Comparison of ENCODE assay signal across 10 mouse cellular contexts in the genomic region with DNA sequence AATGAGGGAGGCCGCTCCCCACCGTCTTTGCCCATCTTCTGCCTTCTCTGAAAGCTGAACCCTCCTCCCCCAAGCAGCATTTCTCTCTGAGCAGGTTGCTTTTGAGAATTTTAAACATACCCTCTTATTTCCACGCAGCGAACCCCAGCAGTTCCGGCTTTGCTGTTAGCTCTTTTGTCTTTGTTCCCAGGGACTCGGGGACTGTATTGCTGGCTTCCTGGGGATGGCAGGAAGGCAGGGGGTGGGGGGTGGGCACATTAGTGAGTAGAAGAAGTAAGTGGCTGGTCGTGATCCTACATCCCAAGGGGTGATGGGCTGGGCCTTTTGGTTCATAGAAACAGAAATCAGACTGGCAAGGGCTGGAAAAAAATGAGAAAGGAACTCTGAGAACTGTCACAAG. TPM values are rescaled to one million over a fixed set of nuclear protein-coding genes. Genes with fewer than 3 reads are reported as not detected.
DNase-seq lines count a peak whose midpoint lies in the region; ATAC-seq and TF ChIP-seq lines count a peak whose summit lies in the region.
"Had no signal": no experiment of that assay in that cellular context is flagged by ENCODE, and none has a peak within 500 bp of the region (broad histone marks: within the 10 kb centered on the region; RNA-seq: fewer than 3 reads in every experiment).

No protein-coding gene starts in this region.

- intact Hi-C loops in gastrocnemius, adult 2 months (cut with DNase I), result loop anchor here (5.0 kb wide), 1 partner anchor 45 kb away; no protein-coding TSS in a partner anchor
- intact Hi-C loops in left cerebral cortex, postnatal 10 days (cut with DNase I), result loop anchor here (5.0 kb wide), 1 partner anchor 90 kb away; no protein-coding TSS in a partner anchor

- no peaks in the 10 kb centered on the region for H3K36me3 ChIP-seq in heart, embryonic 10.5 days
- no peaks in the 10 kb centered on the region for H3K36me3 ChIP-seq in hindbrain, embryonic 11.5 days (ENCODE audit: control insufficient read depth, insufficient read depth, low read length)
- peaks cover 18% of the 10 kb centered on the region for H3K36me3 ChIP-seq in midbrain, embryonic 13.5 days

- H3K4me2 ChIP-seq in hindbrain, embryonic 11.5 days (replicated peaks; ENCODE audit: low read depth, low read length), result peak overlapping the region; percentile 96
- peak overlapping the region; percentile 92 for H3K4me2 ChIP-seq in midbrain, embryonic 13.5 days (replicated peaks)

- peaks cover 12% of the 10 kb centered on the region; the same call in 1 of the 2 replicates for H3K27me3 ChIP-seq in heart, embryonic 10.5 days (ENCODE audit: insufficient read depth, poor library complexity, severe bottlenecking)
- H3K27me3 ChIP-seq in hindbrain, embryonic 11.5 days (ENCODE audit: control insufficient read depth, insufficient read depth, low read length), result no peaks in the 10 kb centered on the region
- no peaks in the 10 kb centered on the region; the same call in 1 of the 2 replicates for H3K27me3 ChIP-seq in midbrain, embryonic 13.5 days

- peak overlapping the region; percentile 86 for H3K9ac ChIP-seq in hindbrain, embryonic 11.5 days (ENCODE audit: low read depth, low read length)
- H3K9ac ChIP-seq in midbrain, embryonic 13.5 days (replicated peaks), result peak overlapping the region; percentile 90

- H3K4me1 ChIP-seq in heart, embryonic 10.5 days, result peaks cover 50% of the 10 kb centered on the region
- H3K4me1 ChIP-seq in hindbrain, embryonic 11.5 days (replicated peaks; ENCODE audit: control insufficient read depth, insufficient read depth, low read length), result peaks cover 4% of the 10 kb centered on the region
- peaks cover 46% of the 10 kb centered on the region for H3K4me1 ChIP-seq in midbrain, embryonic 13.5 days (replicated peaks)

- WGBS in heart, embryonic 10.5 days, result 6% methylated on average over 7 of the region's 7 CpGs
- WGBS in hindbrain, embryonic 11.5 days, result 1% methylated on average over 7 of the region's 7 CpGs
- under 1% methylated on average over 7 of the region's 7 CpGs for WGBS in midbrain, embryonic 13.5 days

- DNase-seq in heart, embryonic 10.5 days (ENCODE audit: low spot score), result no peak
- DNase-seq in heart, postnatal 4 days, result no peak
- peak; percentile 79 for DNase-seq in R1 (ENCODE audit: low read depth, low spot score)
- no peak for DNase-seq in hindbrain, embryonic 11.5 days (ENCODE audit: low spot score)
- no peak for DNase-seq in gastrocnemius, adult 2 months
- DNase-seq in right cerebral cortex, postnatal 4 days, result no peak
- no peak for DNase-seq in left cerebral cortex, postnatal 10 days (ENCODE audit: extremely low spot score in 1 of 2, low spot score in 2 of 2)
- DNase-seq: adrenal gland, adult 2 months had no signal

- TF ChIP-seq CTCF in gastrocnemius, adult 2 months (IDR thresholded peaks at IDR 0.05), result no peak

- no peaks in the 10 kb centered on the region for H3K9me3 ChIP-seq in heart, embryonic 10.5 days
- H3K9me3 ChIP-seq in hindbrain, embryonic 11.5 days (ENCODE audit: control insufficient read depth, low read length), result no peaks in the 10 kb centered on the region
- no peaks in the 10 kb centered on the region; the same call in 1 of the 2 replicates for H3K9me3 ChIP-seq in midbrain, embryonic 13.5 days

- peak overlapping the region; percentile 82 for H3K27ac ChIP-seq in heart, embryonic 10.5 days
- peak overlapping the region; percentile 81 for H3K27ac ChIP-seq in hindbrain, embryonic 11.5 days (ENCODE audit: low read depth, low read length)
- peak overlapping the region; percentile 91 for H3K27ac ChIP-seq in midbrain, embryonic 13.5 days
- H3K27ac ChIP-seq in gastrocnemius, adult 2 months, result no peak overlapping the region

- peak overlapping the region; percentile 68 for H3K4me3 ChIP-seq in heart, embryonic 10.5 days
- peak overlapping the region; percentile 83 for H3K4me3 ChIP-seq in hindbrain, embryonic 11.5 days (ENCODE audit: low read depth, low read length)
- peak overlapping the region; percentile 86 for H3K4me3 ChIP-seq in midbrain, embryonic 13.5 days (replicated peaks)
- H3K4me3 ChIP-seq in gastrocnemius, adult 2 months, result no peak overlapping the region

- ATAC-seq in hindbrain, embryonic 11.5 days (ENCODE audit: low FRiP score), result no peak
- ATAC-seq in midbrain, embryonic 13.5 days, result 0 out of 2 replicates have a peak, but pooled peaks have one; percentile 21

RNA-seq across cellular contexts. Expression of gene Igfbp2, which starts 2.6 kb away (rescaled TPM):
- 137 and 226 TPM in 2 replicates for polyA plus RNA-seq in heart, embryonic 10.5 days (2016; fragmentation: Nextera tagmentation; extraction: Ambion mirVana)
- 1 to 10 TPM; 5.3 to 8.4 TPM for total RNA-seq in heart, postnatal 4 days (2021)
- polyA plus RNA-seq in hindbrain, embryonic 11.5 days (2014; fragmentation: Nextera tagmentation; extraction: Ambion mirVana), result 521 and 561 TPM in 2 replicates
- polyA plus RNA-seq in midbrain, embryonic 13.5 days (2015; fragmentation: Nextera tagmentation; extraction: Ambion mirVana), result 294 and 385 TPM in 2 replicates
- total RNA-seq in gastrocnemius, adult 2 months (2021), result not detected
- 100 to 1,000 TPM; 109 to 114 TPM for total RNA-seq in left cerebral cortex, postnatal 10 days (2021)
- total RNA-seq: hematopoietic stem cell, adult 5-6 weeks had no signal

RNA-seq across cellular contexts. Expression of gene Igfbp5, which starts 47.8 kb away (rescaled TPM):
- 158 and 178 TPM in 2 replicates for polyA plus RNA-seq in heart, embryonic 10.5 days (2016; fragmentation: Nextera tagmentation; extraction: Ambion mirVana)
- total RNA-seq in heart, postnatal 4 days (2021), result 100 to 1,000 TPM; 190 to 236 TPM
- 28.1 and 34.8 TPM in 2 replicates for polyA plus RNA-seq in hindbrain, embryonic 11.5 days (2014; fragmentation: Nextera tagmentation; extraction: Ambion mirVana)
- polyA plus RNA-seq in midbrain, embryonic 13.5 days (2015; fragmentation: Nextera tagmentation; extraction: Ambion mirVana), result 28.7 and 31.8 TPM in 2 replicates
- total RNA-seq in gastrocnemius, adult 2 months (2021), result 100 to 1,000 TPM; 248 to 267 TPM
- total RNA-seq in left cerebral cortex, postnatal 10 days (2021), result 10 to 100 TPM; 97.0 to 98.9 TPM

Comparison
In these comparisons a context has a peak if more than half of its experiments do, and no peak if none do; other contexts are left out.
1. RNA of gene Igfbp2, which starts 2.6 kb away (total RNA-seq): 109 to 114 TPM in left cerebral cortex, postnatal 10 days; 5.3 to 8.4 TPM in heart, postnatal 4 days and not detected in gastrocnemius, adult 2 months; every median in the first group is over 10 times any median in the second.